Mouse (Mus musculus): ENCODE measurements at regions not wholly inside any gene's neighbourhood (a gene's known extent, or its start where the extent isn't known, plus 50 kb on each side); places are given as distances from the start of the nearest gene placed in this dataset.
A peak's percentile ranks its signal among the peaks of the same experiment; 100 is the strongest.

- DNase-seq (ENCODE audit: low read depth, low spot score) = no peak
Observed at GRCm38 (mm10) chr1:72108678-72109077, 103.4 kb downstream of the Mreg start.

- DNase-seq (ENCODE audit: low read depth, low spot score) = no peak
Observed at GRCm38 (mm10) chr1:72107125-72107524, 105.0 kb downstream of the Mreg start.

- no peak for DNase-seq (ENCODE audit: low read depth, low spot score)
Observed at GRCm38 (mm10) chr1:72106655-72107054, 105.5 kb downstream of the Mreg start.

GRCm38 (mm10) chr1:72105435-72106057 lies 106.6 kb downstream of the Mreg start:
- peak; percentile 10 for DNase-seq (ENCODE audit: low read depth, low spot score)

GRCm38 (mm10) chr1:72103962-72104361 lies 108.1 kb downstream of the Mreg start:
- DNase-seq (ENCODE audit: low read depth, low spot score) = no peak

- DNase-seq (ENCODE audit: low read depth, low spot score) = no peak
Observed at GRCm38 (mm10) chr1:72103387-72103786, 108.7 kb downstream of the Mreg start.

GRCm38 (mm10) chr1:72099447-72099846 lies 112.7 kb downstream of the Mreg start:
- no peak for DNase-seq (ENCODE audit: low read depth, low spot score)

- no peak for DNase-seq (ENCODE audit: low read depth, low spot score)
Observed at GRCm38 (mm10) chr1:72091344-72091743, 120.8 kb downstream of the Mreg start.

GRCm38 (mm10) chr1:72085661-72086060 lies 126.4 kb downstream of the Mreg start:
- DNase-seq (ENCODE audit: low read depth, low spot score) = no peak

- no peak for DNase-seq (ENCODE audit: low read depth, low spot score)
Observed at GRCm38 (mm10) chr1:72084219-72084618, 127.9 kb downstream of the Mreg start.

- no peak for DNase-seq (ENCODE audit: low read depth, low spot score)
Observed at GRCm38 (mm10) chr1:72082366-72082765, 129.7 kb downstream of the Mreg start.

- no peak for DNase-seq (ENCODE audit: low read depth, low spot score)
Observed at GRCm38 (mm10) chr1:72081811-72082210, 130.3 kb downstream of the Mreg start.

- no peak for DNase-seq (ENCODE audit: low read depth, low spot score)
Observed at GRCm38 (mm10) chr1:72078926-72079550, 133.1 kb downstream of the Mreg start.

- no peak for DNase-seq (ENCODE audit: low read depth, low spot score)
Observed at GRCm38 (mm10) chr1:72076341-72076740, 135.8 kb downstream of the Mreg start.

- no peak for DNase-seq (ENCODE audit: low read depth, low spot score)
Observed at GRCm38 (mm10) chr1:72075464-72075863, 136.6 kb downstream of the Mreg start.

- DNase-seq (ENCODE audit: low read depth, low spot score) = no peak
Observed at GRCm38 (mm10) chr1:72073245-72073644, 138.9 kb downstream of the Mreg start.

- no peak for DNase-seq (ENCODE audit: low read depth, low spot score)
Observed at GRCm38 (mm10) chr1:72070489-72070888, 141.6 kb downstream of the Mreg start.

- no peak for DNase-seq (ENCODE audit: low read depth, low spot score)
Observed at GRCm38 (mm10) chr1:72069056-72069455, 143.1 kb downstream of the Mreg start.

GRCm38 (mm10) chr1:72065090-72065489 lies 147.0 kb downstream of the Mreg start:
- no peak for DNase-seq (ENCODE audit: low read depth, low spot score)

- DNase-seq (ENCODE audit: low read depth, low spot score) = no peak
Observed at GRCm38 (mm10) chr1:72060393-72060792, 151.7 kb downstream of the Mreg start.

- no peak for DNase-seq (ENCODE audit: low read depth, low spot score)
Observed at GRCm38 (mm10) chr1:72058045-72058703, 153.9 kb downstream of the Mreg start.

- DNase-seq (ENCODE audit: low read depth, low spot score) = no peak
Observed at GRCm38 (mm10) chr1:72054541-72054940, 157.6 kb downstream of the Mreg start.

- no peak for DNase-seq (ENCODE audit: low read depth, low spot score)
Observed at GRCm38 (mm10) chr1:72050858-72051257, 161.2 kb downstream of the Mreg start.
